Mouse (Mus musculus): ENCODE results near the gene Kcnd3. TPM values are rescaled to one million over a fixed set of nuclear protein-coding genes. Genes with fewer than 3 reads are reported as not detected.

The Kcnd3 gene
- total RNA-seq, 2 experiments from 2014 or later = 40.5 to 63.4 TPM

- intact Hi-C loops (cut with DNase I) = loop anchor here (5.0 kb wide), 1 partner anchor 37 kb away; no protein-coding TSS in a partner anchor
- no peak for DNase-seq (ENCODE audit: low spot score in 2 of 2)
These were observed 117.2 kb downstream of the Kcnd3 start for GRCm38 (mm10) chr3:105569310-105569752.

GRCm38 (mm10) chr3:105569950-105570349 is 117.8 kb downstream of the Kcnd3 start:
- DNase-seq (ENCODE audit: low spot score in 2 of 2) = no peak
- intact Hi-C loops (cut with DNase I) = loop anchor here (5.0 kb wide), 1 partner anchor 38 kb away; no protein-coding TSS in a partner anchor

GRCm38 (mm10) chr3:105570818-105571217 is 118.7 kb downstream of the Kcnd3 start:
- intact Hi-C loops (cut with DNase I) = no loop called here
- no peak for DNase-seq (ENCODE audit: low spot score in 2 of 2)

GRCm38 (mm10) chr3:105571944-105572343 is 119.8 kb downstream of the Kcnd3 start:
- DNase-seq (ENCODE audit: low spot score in 2 of 2) = no peak
- intact Hi-C loops (cut with DNase I) = no loop called here

- intact Hi-C loops (cut with DNase I) = no loop called here
- no peak for DNase-seq (ENCODE audit: low spot score in 2 of 2)
These were observed 121.0 kb downstream of the Kcnd3 start for GRCm38 (mm10) chr3:105573156-105573555.

- intact Hi-C loops (cut with DNase I) = no loop called here
- no peak for DNase-seq (ENCODE audit: low spot score in 2 of 2)
These were observed 126.2 kb downstream of the Kcnd3 start for GRCm38 (mm10) chr3:105578320-105578719.

- no peak for DNase-seq (ENCODE audit: low spot score in 2 of 2)
- intact Hi-C loops (cut with DNase I) = no loop called here
These were observed 129.0 kb downstream of the Kcnd3 start for GRCm38 (mm10) chr3:105581119-105581518.

- intact Hi-C loops (cut with DNase I) = no loop called here
- no peak for DNase-seq (ENCODE audit: low spot score in 2 of 2)
These were observed 133.6 kb downstream of the Kcnd3 start for GRCm38 (mm10) chr3:105585734-105586159.

GRCm38 (mm10) chr3:105590056-105590672 is 138.0 kb downstream of the Kcnd3 start:
- intact Hi-C loops (cut with DNase I) = no loop called here
- no peak for DNase-seq (ENCODE audit: low spot score in 2 of 2)

- intact Hi-C loops (cut with DNase I) = no loop called here
- DNase-seq (ENCODE audit: low spot score in 2 of 2) = no peak
These were observed 139.6 kb downstream of the Kcnd3 start for GRCm38 (mm10) chr3:105591766-105592165.

GRCm38 (mm10) chr3:105592246-105592645 is 140.1 kb downstream of the Kcnd3 start:
- DNase-seq (ENCODE audit: low spot score in 2 of 2) = no peak
- intact Hi-C loops (cut with DNase I) = no loop called here

GRCm38 (mm10) chr3:105600483-105600882 is 148.4 kb downstream of the Kcnd3 start:
- intact Hi-C loops (cut with DNase I) = no loop called here

GRCm38 (mm10) chr3:105602966-105603365 is 150.8 kb downstream of the Kcnd3 start:
- intact Hi-C loops (cut with DNase I) = no loop called here
- no peak for DNase-seq (ENCODE audit: low spot score in 2 of 2)

More at GRCm38 (mm10) chr3:105600483-105600882, 148.4 kb downstream of the Kcnd3 start:
- DNase-seq (ENCODE audit: low spot score in 2 of 2) = no peak

GRCm38 (mm10) chr3:105605726-105606125 is 153.6 kb downstream of the Kcnd3 start:
- DNase-seq (ENCODE audit: low spot score in 2 of 2) = no peak
- intact Hi-C loops (cut with DNase I) = no loop called here

- intact Hi-C loops (cut with DNase I) = no loop called here
- DNase-seq (ENCODE audit: low spot score in 2 of 2) = no peak
These were observed 156.7 kb downstream of the Kcnd3 start for GRCm38 (mm10) chr3:105608857-105609256.

GRCm38 (mm10) chr3:105611531-105612422 is 159.6 kb downstream of the Kcnd3 start:
- DNase-seq (ENCODE audit: low spot score in 2 of 2) = no peak
- intact Hi-C loops (cut with DNase I) = no loop called here

- DNase-seq (ENCODE audit: low spot score in 2 of 2) = no peak
- intact Hi-C loops (cut with DNase I) = no loop called here
These were observed 160.3 kb downstream of the Kcnd3 start for GRCm38 (mm10) chr3:105612423-105612814.

GRCm38 (mm10) chr3:105616861-105617743 is 165.0 kb downstream of the Kcnd3 start:
- no peak for DNase-seq (ENCODE audit: low spot score in 2 of 2)
- intact Hi-C loops (cut with DNase I) = no loop called here

GRCm38 (mm10) chr3:105621154-105621553 is 169.0 kb downstream of the Kcnd3 start:
- intact Hi-C loops (cut with DNase I) = no loop called here
- no peak for DNase-seq (ENCODE audit: low spot score in 2 of 2)

- intact Hi-C loops (cut with DNase I) = no loop called here
- no peak for DNase-seq (ENCODE audit: low spot score in 2 of 2)
These were observed 171.0 kb downstream of the Kcnd3 start for GRCm38 (mm10) chr3:105623137-105623536.
